Mouse (Mus musculus): Measurements from ENCODE around the gene Pbld2. TPM values are rescaled to one million over a fixed set of nuclear protein-coding genes. Genes with fewer than 3 reads are reported as not detected.

Gene Pbld2
- 10 to 100 TPM in 2 of 4 experiments, 1 to 10 TPM in 2; 8.9 to 13.2 (median 10.3) TPM for total RNA-seq (2022)

- peak; percentile 97 for DNase-seq (ENCODE audit: low spot score)
These were observed at the start of gene Pbld2, which contains the start of gene Hnrnph3 for GRCm38 (mm10) chr10:63023749-63024579. Gene Pbld2, plus strand, starts transcription at chr10:63024315. Gene Hnrnph3, minus strand, starts transcription at chr10:63024217.

GRCm38 (mm10) chr10:62979667-62980038 lies 44.5 kb upstream of the Pbld2 start:
- no peak for DNase-seq (ENCODE audit: low spot score)

GRCm38 (mm10) chr10:62980039-62980954 lies 43.8 kb upstream of the Pbld2 start, which contains the start of gene Rufy2:
Gene Rufy2, plus strand, starts transcription at chr10:62980223.
- peak; percentile 72 for DNase-seq (ENCODE audit: low spot score)

GRCm38 (mm10) chr10:62984072-62984471 lies 40.0 kb upstream of the Pbld2 start:
- DNase-seq (ENCODE audit: low spot score) = no peak

GRCm38 (mm10) chr10:62984495-62984894 lies 39.6 kb upstream of the Pbld2 start:
- DNase-seq (ENCODE audit: low spot score) = no peak

- DNase-seq (ENCODE audit: low spot score) = no peak
These were observed 36.8 kb upstream of the Pbld2 start for GRCm38 (mm10) chr10:62987341-62987740.

- no peak for DNase-seq (ENCODE audit: low spot score)
These were observed 33.5 kb upstream of the Pbld2 start for GRCm38 (mm10) chr10:62990636-62991035.

- DNase-seq (ENCODE audit: low spot score) = no peak
These were observed 30.1 kb upstream of the Pbld2 start for GRCm38 (mm10) chr10:62993991-62994390.

- DNase-seq (ENCODE audit: low spot score) = no peak
These were observed 23.5 kb upstream of the Pbld2 start for GRCm38 (mm10) chr10:63000584-63000983.

- DNase-seq (ENCODE audit: low spot score) = no peak
These were observed 20.9 kb upstream of the Pbld2 start for GRCm38 (mm10) chr10:63003252-63003651.

- no peak for DNase-seq (ENCODE audit: low spot score)
These were observed 19.6 kb upstream of the Pbld2 start for GRCm38 (mm10) chr10:63004556-63004955.

- DNase-seq (ENCODE audit: low spot score) = no peak
These were observed 15.9 kb upstream of the Pbld2 start for GRCm38 (mm10) chr10:63008193-63008592.

- no peak for DNase-seq (ENCODE audit: low spot score)
These were observed 13.8 kb upstream of the Pbld2 start for GRCm38 (mm10) chr10:63010268-63010667.

- DNase-seq (ENCODE audit: low spot score) = no peak
These were observed 12.6 kb upstream of the Pbld2 start for GRCm38 (mm10) chr10:63011556-63011955.

GRCm38 (mm10) chr10:63013476-63013875 lies 10.6 kb upstream of the Pbld2 start:
- DNase-seq (ENCODE audit: low spot score) = no peak

GRCm38 (mm10) chr10:63014168-63014567 lies 9.9 kb upstream of the Pbld2 start:
- DNase-seq (ENCODE audit: low spot score) = no peak

GRCm38 (mm10) chr10:63019304-63019703 lies 4.8 kb upstream of the Pbld2 start:
- DNase-seq (ENCODE audit: low spot score) = no peak

- no peak for DNase-seq (ENCODE audit: low spot score)
These were observed 2.4 kb upstream of the Pbld2 start for GRCm38 (mm10) chr10:63021702-63022101.

- no peak for DNase-seq (ENCODE audit: low spot score)
These were observed 1.5 kb upstream of the Pbld2 start for GRCm38 (mm10) chr10:63022541-63023120.

- DNase-seq (ENCODE audit: low spot score) = peak; percentile 50
These were observed 880 bp upstream of the Pbld2 start for GRCm38 (mm10) chr10:63023121-63023748.

GRCm38 (mm10) chr10:63024580-63024910 lies 430 bp downstream of the Pbld2 start:
- peak; percentile 77 for DNase-seq (ENCODE audit: low spot score)

GRCm38 (mm10) chr10:63025016-63025415 lies 901 bp downstream of the Pbld2 start:
- no peak for DNase-seq (ENCODE audit: low spot score)
